Mouse (Mus musculus) testis, adult 2 months (tissue): Measurements from ENCODE around the gene Exosc10. TPM values are rescaled to one million over a fixed set of nuclear protein-coding genes. Genes with fewer than 3 reads are reported as not detected.

Experiments used
- H3K27ac ChIP-seq: fragments of 200-500 bp; 2 replicates; pipeline ENCODE4 v1.5.1; 2012; ENCODE audit warnings: low read depth, low read length; ENCODE audit not compliant: control insufficient read depth, insufficient read depth
- H3K27me3 ChIP-seq: fragments of 200-500 bp; 2 replicates; pipeline ENCODE4 v1.6.1; 2012; ENCODE audit warnings: mild to moderate bottlenecking, low read length, moderate library complexity; ENCODE audit not compliant: control insufficient read depth, insufficient read depth
- H3K36me3 ChIP-seq: fragments of 200-500 bp; 2 replicates; pipeline ENCODE4 v1.6.1; 2012; ENCODE audit warnings: mild to moderate bottlenecking, low read length; ENCODE audit not compliant: control insufficient read depth, insufficient read depth
- H3K4me1 ChIP-seq: fragments of 200-500 bp; 2 replicates; pipeline ENCODE4 v1.6.1; 2012; ENCODE audit warnings: low read length; ENCODE audit not compliant: control insufficient read depth, insufficient read depth
- H3K4me3 ChIP-seq: fragments of 200-500 bp; 2 replicates; pipeline ENCODE4 v1.5.1; 2012; ENCODE audit warnings: low read depth, mild to moderate bottlenecking, low read length, moderate library complexity, mixed read lengths; ENCODE audit not compliant: control insufficient read depth
- CTCF ChIP-seq: fragments of 200-500 bp; IDR thresholded peaks from 2 replicates; pipeline ENCODE4 v1.5.1; 2012; ENCODE audit warnings: low read depth, mild to moderate bottlenecking, inconsistent platforms, low read length, moderate library complexity; ENCODE audit not compliant: control insufficient read depth, insufficient read depth, insufficient replicate concordance
- POLR2A ChIP-seq: fragments of 200-500 bp; IDR thresholded peaks from 2 replicates; pipeline ENCODE4 v1.6.1; 2012; ENCODE audit warnings: low read depth, mild to moderate bottlenecking, inconsistent platforms, low read length, moderate library complexity; ENCODE audit not compliant: control insufficient read depth
- polyA plus RNA-seq: library from polyadenylated mRNA; depleted of rRNA; stranded (reverse); fragments of >200 nt; gene quantifications from 2 replicates; pipeline ENCODE4 v1.2.3, GENCODE M21; 2012

Exosc10 gene
- polyA plus RNA-seq, 1 experiment: 40.1 TPM

GRCm38 (mm10) chr4:148573222-148573621 lies 15.0 kb downstream of the Exosc10 start:
- Histone ChIP-seq H3K36me3 (peaks cover 5% of the 10 kb centered on the region), H3K27me3 (no peaks in the 10 kb centered on the region), H3K4me3 (no peak overlapping the region), H3K27ac (no peak overlapping the region), H3K4me1 (no peaks in the 10 kb centered on the region)
- TF ChIP-seq POLR2A (no peak), CTCF (no peak)

DNA sequence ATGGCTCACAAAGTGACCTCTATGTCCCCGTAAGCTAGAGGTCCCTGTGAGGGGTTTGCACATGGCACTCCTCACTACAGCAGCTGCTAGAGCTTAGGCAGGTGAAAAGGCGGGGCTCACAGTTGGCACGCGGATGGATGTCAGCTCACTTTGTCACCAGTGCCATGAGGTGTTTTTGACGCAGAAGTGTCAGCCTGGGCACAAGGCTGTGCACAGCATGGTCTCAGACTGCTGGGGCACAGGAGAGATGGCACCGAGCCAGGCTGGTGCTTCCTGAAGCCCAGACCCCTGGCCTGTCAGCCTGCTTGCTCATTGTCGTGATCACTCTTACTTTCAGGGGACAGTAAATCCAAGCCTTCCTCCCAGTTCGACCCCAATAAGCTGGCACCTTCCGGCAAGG lies 22.5 kb downstream of the Exosc10 start:
- H3K27ac ChIP-seq: no peak overlapping the region
- H3K36me3 ChIP-seq: peaks cover 2% of the 10 kb centered on the region
- no peak overlapping the region for H3K4me3 ChIP-seq
- no peaks in the 10 kb centered on the region for H3K27me3 ChIP-seq
- TF ChIP-seq CTCF (no peak), POLR2A (no peak)
- no peaks in the 10 kb centered on the region for H3K4me1 ChIP-seq

DNA sequence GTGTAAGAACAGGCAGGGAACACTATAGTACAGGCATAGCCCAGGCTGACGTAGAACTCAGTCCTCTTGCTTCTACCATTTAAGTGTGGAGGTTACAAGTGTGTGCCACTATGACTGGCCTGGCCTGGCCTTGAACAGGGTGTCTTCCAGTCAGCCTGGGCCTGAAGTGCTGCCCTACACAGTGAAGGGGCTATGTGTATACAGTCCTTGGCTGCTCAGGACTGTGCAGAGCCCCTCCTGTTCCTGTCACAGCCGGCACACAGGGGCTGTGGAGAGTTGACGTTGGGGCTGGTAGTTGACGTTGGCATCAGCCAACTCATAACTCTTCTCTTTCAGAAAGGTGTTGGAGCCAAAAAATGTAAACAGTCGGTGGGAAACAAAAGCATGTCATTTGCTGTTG lies 23.2 kb downstream of the Exosc10 start:
- Histone ChIP-seq H3K27me3 (no peaks in the 10 kb centered on the region), H3K36me3 (no peaks in the 10 kb centered on the region; the same call in 1 of the 2 replicates), H3K4me1 (no peaks in the 10 kb centered on the region), H3K27ac (no peak overlapping the region), H3K4me3 (no peak overlapping the region)
- TF ChIP-seq POLR2A (no peak), CTCF (no peak)

GRCm38 (mm10) chr4:148583257-148583656 lies 25.0 kb downstream of the Exosc10 start:
- TF ChIP-seq POLR2A: no peak
- TF ChIP-seq CTCF: no peak
- no peak overlapping the region for H3K4me3 ChIP-seq
- H3K4me1 ChIP-seq: no peaks in the 10 kb centered on the region
- H3K27ac ChIP-seq: no peak overlapping the region
- no peaks in the 10 kb centered on the region; the same call in 1 of the 2 replicates for H3K36me3 ChIP-seq
- H3K27me3 ChIP-seq: no peaks in the 10 kb centered on the region

DNA sequence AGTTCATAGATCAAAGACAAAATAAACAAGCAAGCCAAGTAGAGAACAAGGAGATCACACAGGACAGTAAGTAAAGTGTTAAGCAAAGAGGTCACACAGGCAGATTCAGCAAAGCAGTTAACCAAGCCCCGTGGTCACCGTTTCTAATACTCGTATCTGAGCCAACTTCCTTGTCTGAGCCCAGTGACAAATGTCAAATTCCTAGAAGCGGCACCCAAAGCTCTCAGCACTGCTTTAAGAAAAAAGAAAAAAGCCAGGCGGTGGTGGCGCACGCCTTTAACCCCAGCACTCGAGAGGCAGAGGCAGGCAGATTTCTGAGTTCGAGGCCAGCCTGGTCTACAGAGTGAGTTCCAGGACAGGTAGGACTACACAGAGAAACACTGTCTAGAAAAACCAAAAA lies 28.4 kb downstream of the Exosc10 start:
- no peak for TF ChIP-seq POLR2A
- TF ChIP-seq CTCF: no peak
- no peak overlapping the region for H3K27ac ChIP-seq
- no peak overlapping the region for H3K4me3 ChIP-seq
- no peaks in the 10 kb centered on the region; the same call in 1 of the 2 replicates for H3K36me3 ChIP-seq
- no peaks in the 10 kb centered on the region for H3K27me3 ChIP-seq
- H3K4me1 ChIP-seq: peaks cover 4% of the 10 kb centered on the region; the same call in 1 of the 2 replicates

DNA sequence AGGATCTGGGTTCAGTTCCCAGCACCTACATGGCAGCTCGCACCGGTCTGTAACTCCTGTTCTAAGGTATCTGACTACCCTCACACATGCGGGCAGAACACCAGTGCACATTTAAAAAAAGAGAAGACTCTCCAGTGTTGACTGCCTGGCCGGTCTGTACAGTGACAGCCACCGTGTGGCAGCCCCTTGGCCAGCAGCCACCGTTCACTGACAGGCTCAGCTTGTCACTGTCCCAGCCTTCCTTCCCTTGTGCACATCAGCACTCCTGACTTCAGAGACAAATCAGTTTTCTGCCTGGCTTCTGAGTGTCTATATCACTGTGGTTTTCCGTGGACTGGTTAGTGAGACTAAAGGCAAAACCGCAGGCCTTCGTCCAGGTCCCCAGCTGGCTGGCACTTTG lies 30.6 kb downstream of the Exosc10 start:
- Histone ChIP-seq H3K27me3 (no peaks in the 10 kb centered on the region), H3K27ac (no peak overlapping the region), H3K4me3 (no peak overlapping the region), H3K4me1 (peaks cover 11% of the 10 kb centered on the region), H3K36me3 (no peaks in the 10 kb centered on the region)
- no peak for TF ChIP-seq CTCF
- no peak for TF ChIP-seq POLR2A

- H3K27ac ChIP-seq: no peak overlapping the region
- no peaks in the 10 kb centered on the region for H3K36me3 ChIP-seq
- H3K4me3 ChIP-seq: no peak overlapping the region
- peaks cover 11% of the 10 kb centered on the region for H3K4me1 ChIP-seq
- TF ChIP-seq POLR2A (no peak), CTCF (no peak)
- no peaks in the 10 kb centered on the region for H3K27me3 ChIP-seq
Measured at GRCm38 (mm10) chr4:148589565-148589964, 31.3 kb downstream of the Exosc10 start.
